Mouse (Mus musculus) liver, adult (tissue): ENCODE measurements around the gene Veph1.

Source experiments
- GATA4 ChIP-seq: IDR thresholded peaks from 2 replicates; pipeline ENCODE4 v1.6.1; 2014; ENCODE audit warnings: mild to moderate bottlenecking, low read length; ENCODE audit not compliant: insufficient replicate concordance

Gene Veph1

DNA sequence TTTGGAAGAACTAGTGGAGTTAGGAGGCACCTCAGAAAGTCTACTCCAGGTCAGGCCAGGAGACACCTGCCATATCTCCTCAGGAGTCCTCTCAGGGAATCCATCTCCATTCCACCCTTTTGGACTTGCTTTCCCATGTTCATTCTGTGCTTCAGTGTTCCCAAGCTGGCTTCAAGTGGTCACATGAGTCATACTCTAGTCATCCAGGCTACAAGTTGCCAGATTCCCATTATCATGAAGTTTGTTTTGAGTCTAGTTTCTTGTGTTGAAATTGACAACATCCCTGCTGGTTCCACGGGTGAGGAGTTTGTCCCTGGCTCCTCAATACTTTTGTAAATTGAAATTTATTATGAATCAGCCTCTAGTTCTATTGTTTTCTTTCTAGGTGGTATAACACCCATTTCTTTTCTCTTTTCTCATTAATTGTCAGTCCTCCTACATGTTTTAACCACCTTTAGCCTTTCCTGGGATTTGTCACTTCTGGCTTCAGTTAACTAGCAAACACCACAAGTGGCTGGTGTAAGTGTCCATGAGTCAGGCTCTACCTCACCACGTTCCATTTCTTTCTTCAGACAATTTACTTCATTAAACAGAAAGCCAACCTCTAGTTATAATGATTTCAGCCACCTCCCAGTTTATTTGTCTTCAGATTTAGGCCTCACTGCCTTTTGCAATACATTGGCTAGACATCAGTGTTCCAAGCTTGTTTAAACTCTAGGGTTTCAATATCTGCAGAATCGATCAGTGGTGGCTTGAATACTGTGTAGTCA lies 288.8 kb downstream of the Veph1 start:
- peak; percentile 51; the same call in 1 of the 2 replicates for TF ChIP-seq GATA4

DNA sequence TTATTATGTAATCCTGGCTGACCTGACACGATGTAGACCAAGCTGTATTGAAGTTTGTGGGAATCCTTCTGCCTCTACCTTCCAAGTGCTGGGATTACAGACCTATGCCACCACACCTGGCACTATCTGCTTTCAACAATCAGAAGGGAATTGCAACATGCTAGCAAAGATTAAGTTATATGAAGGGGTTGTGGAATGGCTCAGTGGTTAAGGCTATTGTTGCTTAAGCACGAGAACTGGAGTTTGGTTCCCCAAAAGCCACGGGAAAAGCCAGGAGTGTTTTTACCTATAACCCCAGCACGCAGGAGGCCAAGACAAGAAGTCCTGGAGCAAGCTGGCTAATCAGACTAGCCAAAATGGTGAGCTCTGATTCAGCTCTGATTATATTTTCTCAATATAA lies 291.6 kb downstream of the Veph1 start:
- no peak for TF ChIP-seq GATA4

DNA sequence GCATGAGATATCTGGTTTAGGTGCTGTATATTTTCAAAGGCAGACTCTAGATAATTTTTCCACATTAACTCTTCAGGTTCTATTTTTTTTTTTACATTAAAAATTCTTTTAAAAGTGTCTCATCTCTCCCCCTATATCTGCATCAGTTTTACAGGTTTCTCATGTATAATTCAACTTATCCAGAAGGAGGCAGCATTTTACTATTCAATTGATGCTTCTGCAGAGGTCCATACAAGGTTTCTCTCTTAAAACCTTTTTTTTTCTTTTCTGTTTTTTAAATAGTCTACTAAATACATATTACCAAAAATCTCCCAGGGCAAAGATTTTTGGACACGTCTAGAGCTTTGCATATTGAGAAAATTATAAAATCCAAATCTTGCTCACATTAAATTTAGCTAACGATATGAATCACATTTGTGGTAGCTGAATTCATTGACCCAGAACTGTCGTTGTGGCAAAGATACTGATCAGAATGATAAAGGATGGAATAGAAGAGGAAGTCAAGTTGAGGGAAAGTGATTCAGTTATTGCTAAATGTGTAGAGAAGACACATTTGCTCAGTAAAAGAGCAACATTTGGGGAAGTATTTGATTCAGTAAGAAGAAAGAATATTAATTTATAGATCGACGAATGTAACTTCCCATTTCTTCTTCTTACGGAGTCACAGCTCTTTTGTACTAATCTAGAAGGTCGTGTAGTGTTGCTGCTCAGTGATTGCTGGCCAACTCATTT lies 292.3 kb downstream of the Veph1 start:
- no peak for TF ChIP-seq GATA4
